Mouse (Mus musculus) neural tube, embryonic 13.5 days (tissue): ENCODE data around the gene Pcbp1. TPM values are rescaled to one million over a fixed set of nuclear protein-coding genes. Genes with fewer than 3 reads are reported as not detected.

Source experiments
- ATAC-seq: fragments of 200-750 bp; cut with Nextera tagmentation; 2 replicates; pipeline ENCODE4 v1.8.0; 2017; ENCODE audit warnings: low read depth, mild to moderate bottlenecking, moderate TSS enrichment, moderate library complexity
- H3K27ac ChIP-seq: fragments of 300-500 bp; sonication (generic); replicated peaks from 2 replicates; pipeline ENCODE4 v1.5.1; 2015; ENCODE audit warnings: moderate library complexity, mild to moderate bottlenecking, inconsistent platforms
- H3K27me3 ChIP-seq: fragments of 300-500 bp; sonication (generic); 2 replicates; pipeline ENCODE4 v1.6.1; 2015; ENCODE audit warnings: mild to moderate bottlenecking, inconsistent platforms
- H3K36me3 ChIP-seq: fragments of 300-500 bp; sonication (generic); 2 replicates; pipeline ENCODE4 v1.6.1; 2015; ENCODE audit warnings: mild to moderate bottlenecking, inconsistent platforms
- H3K4me1 ChIP-seq: fragments of 300-500 bp; sonication (generic); replicated peaks from 2 replicates; pipeline ENCODE4 v1.6.1; 2015; ENCODE audit warnings: inconsistent platforms
- H3K4me2 ChIP-seq: fragments of 300-500 bp; sonication (generic); 2 replicates; pipeline ENCODE4 v1.6.1; 2015; ENCODE audit warnings: inconsistent platforms, mild to moderate bottlenecking, moderate library complexity
- H3K4me3 ChIP-seq: fragments of 300-500 bp; sonication (generic); 2 replicates; pipeline ENCODE4 v1.5.1; 2015; ENCODE audit warnings: mild to moderate bottlenecking, inconsistent platforms
- H3K9ac ChIP-seq: fragments of 300-500 bp; sonication (generic); 2 replicates; pipeline ENCODE4 v1.6.1; 2015; ENCODE audit warnings: moderate library complexity, mild to moderate bottlenecking, inconsistent platforms
- H3K9me3 ChIP-seq: fragments of 300-500 bp; sonication (generic); 2 replicates; pipeline ENCODE4 v1.6.1; 2016; ENCODE audit warnings: inconsistent platforms
- WGBS: fragments of 180-500 bp; shearing (Covaris S2); methylation state at CpG from one replicate; pipeline ENCODE4 v1.1.7; 2015; 5-methylcytosine and 5-hydroxymethylcytosine counted together
- polyA plus RNA-seq: library from polyadenylated mRNA; unstranded; fragments of >200 nt; fragmentation: Nextera tagmentation; extraction: Ambion mirVana; gene quantifications from 2 replicates; pipeline ENCODE4 v1.2.1, GENCODE M21; 2015

Pcbp1 gene
- polyA plus RNA-seq, 1 experiment from 2014 or later = 435 TPM

DNA sequence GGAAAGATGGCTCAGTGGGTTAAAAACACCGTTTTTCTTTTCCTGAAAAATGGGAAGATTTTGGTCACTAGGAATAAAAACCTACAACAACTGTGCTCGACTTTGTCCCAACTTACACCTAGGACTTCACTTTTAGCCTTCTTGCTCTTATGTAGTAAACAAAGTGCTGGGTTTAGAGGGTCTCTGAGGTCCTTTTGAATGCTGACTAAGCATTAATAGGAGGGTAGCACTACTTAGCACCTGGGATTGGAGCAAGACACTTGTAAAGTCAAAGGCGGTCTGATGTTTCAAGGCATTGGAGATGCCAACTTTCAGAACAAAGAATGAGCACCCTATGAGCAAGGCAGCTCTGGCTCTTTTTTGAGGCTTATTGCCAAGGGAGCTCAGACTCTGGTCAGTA lies 17.7 kb upstream of the Pcbp1 start:
- 92% methylated on average over 3 of the region's 3 CpGs for WGBS
- ATAC-seq = no peak
- no peak overlapping the region for H3K4me3 ChIP-seq
- H3K27ac ChIP-seq = no peak overlapping the region
- H3K9ac ChIP-seq = no peak overlapping the region
- H3K4me1 ChIP-seq = no peaks in the 10 kb centered on the region
- peaks cover 83% of the 10 kb centered on the region for H3K36me3 ChIP-seq
- 0 out of 2 replicates have a peak, but pooled peaks cover 3% of the 10 kb centered on the region for H3K9me3 ChIP-seq
- H3K4me2 ChIP-seq = no peak overlapping the region
- no peaks in the 10 kb centered on the region for H3K27me3 ChIP-seq

DNA sequence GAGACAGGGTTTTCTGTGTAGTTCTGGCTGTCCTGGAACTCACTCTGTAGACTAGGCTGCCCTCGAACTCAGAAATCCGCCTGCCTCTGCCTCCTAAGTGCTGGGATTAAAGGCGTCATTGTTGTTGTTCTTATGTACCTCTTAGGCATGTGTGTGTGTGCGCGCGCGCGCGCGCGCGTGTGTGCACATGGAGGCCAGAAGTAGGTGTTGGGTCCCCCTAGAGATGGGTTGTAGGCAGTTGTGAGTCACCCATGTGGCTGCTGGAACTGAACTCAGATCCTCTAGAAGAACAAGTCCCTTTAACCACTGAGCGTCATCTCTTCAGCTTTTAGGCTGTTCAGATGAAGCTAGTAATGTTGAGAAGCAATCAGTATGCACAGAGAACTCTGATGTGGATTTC lies 16.9 kb upstream of the Pcbp1 start:
- H3K36me3 ChIP-seq = peaks cover 84% of the 10 kb centered on the region
- H3K27ac ChIP-seq = no peak overlapping the region
- no peaks in the 10 kb centered on the region for H3K4me1 ChIP-seq
- H3K4me3 ChIP-seq = no peak overlapping the region
- H3K9me3 ChIP-seq = 0 out of 2 replicates have a peak, but pooled peaks cover 3% of the 10 kb centered on the region
- WGBS = 97% methylated on average over 13 of the region's 13 CpGs
- H3K4me2 ChIP-seq = no peak overlapping the region
- H3K9ac ChIP-seq = no peak overlapping the region
- H3K27me3 ChIP-seq = no peaks in the 10 kb centered on the region
- ATAC-seq = no peak

DNA sequence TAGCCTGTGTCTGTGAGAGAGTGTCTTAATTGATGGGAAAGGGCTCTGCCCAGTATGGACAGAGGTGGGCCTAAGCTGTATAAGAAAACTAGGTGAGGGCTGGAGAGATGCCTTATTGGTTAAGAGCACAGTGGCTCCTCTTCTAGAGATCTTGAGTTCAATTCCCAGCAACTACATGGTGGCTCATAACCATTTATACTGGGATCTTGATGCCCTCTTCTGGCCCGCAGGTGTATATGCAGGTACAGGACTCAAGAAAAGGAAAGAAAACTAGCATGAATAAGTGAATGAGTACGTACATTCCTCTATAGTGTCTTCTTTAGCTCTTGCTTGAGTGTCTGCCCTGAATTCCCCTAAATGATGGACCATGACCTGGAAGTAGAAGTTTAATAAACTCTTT lies 15.5 kb upstream of the Pcbp1 start:
- Histone ChIP-seq H3K9ac (no peak overlapping the region), H3K9me3 (0 out of 2 replicates have a peak, but pooled peaks cover 3% of the 10 kb centered on the region), H3K4me1 (no peaks in the 10 kb centered on the region), H3K36me3 (peaks cover 83% of the 10 kb centered on the region), H3K27ac (no peak overlapping the region), H3K27me3 (no peaks in the 10 kb centered on the region), H3K4me2 (no peak overlapping the region), H3K4me3 (no peak overlapping the region)
- no peak for ATAC-seq
- 83% methylated on average over 2 of the region's 2 CpGs for WGBS

DNA sequence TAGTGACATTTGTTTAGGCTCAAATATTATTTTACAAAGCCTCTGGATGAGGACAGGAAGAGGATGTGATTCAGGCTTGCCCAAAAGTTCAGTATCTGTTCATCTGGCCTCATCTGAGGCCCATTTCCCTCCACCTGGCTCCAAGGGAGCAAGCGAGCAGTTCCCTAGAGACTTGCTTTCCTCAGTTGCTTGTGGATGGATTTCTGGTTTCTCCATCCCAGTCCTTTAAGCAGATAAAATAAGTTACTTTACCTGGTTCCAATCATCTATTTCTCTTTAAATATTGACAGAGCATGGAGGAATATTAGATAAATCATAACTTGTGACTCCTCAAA lies 2.3 kb upstream of the Pcbp1 start:
- Histone ChIP-seq H3K4me1 (peaks cover 13% of the 10 kb centered on the region), H3K9me3 (no peaks in the 10 kb centered on the region), H3K9ac (no peak overlapping the region), H3K36me3 (peaks cover 34% of the 10 kb centered on the region), H3K27ac (no peak overlapping the region), H3K27me3 (no peaks in the 10 kb centered on the region), H3K4me3 (no peak overlapping the region), H3K4me2 (peak overlapping the region; percentile 32; the same call in 1 of the 2 replicates)
- 91% methylated on average over 1 of the region's 1 CpGs for WGBS
- no peak for ATAC-seq

DNA sequence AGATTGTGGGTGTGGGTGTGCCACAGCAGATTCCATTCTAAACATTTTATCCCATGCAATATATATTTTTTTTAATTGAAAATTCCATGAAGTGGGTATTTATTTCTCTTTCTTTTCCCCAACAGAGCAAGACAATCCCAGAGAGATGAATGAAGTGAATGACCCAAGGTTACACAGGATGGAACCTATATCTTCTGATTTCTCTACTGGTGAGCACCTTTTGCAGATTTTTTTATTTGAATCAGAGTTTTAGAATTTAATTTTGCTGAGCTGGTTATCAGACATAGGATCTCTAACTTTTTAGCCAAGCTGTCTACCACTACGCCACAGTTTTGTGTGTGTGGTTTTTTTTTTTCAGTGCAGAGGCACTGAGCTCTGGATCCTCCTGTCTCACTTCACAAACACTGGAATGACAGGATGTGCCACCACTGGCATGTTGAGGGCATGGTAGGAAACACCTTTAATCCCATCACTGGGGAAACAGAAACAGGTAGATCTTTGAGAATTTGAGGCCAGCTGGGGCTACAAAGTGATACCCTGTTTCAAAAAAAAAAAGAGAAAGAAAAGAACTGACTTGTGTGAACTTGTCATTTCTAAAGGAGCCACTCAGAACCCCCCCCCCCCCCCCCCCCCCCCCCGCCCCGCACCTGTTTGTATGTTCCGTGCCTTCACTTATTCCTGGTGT lies 1.8 kb upstream of the Pcbp1 start:
- no peak for ATAC-seq
- H3K27ac ChIP-seq = peak overlapping the region; percentile 100
- peaks cover 19% of the 10 kb centered on the region for H3K4me1 ChIP-seq
- 76% methylated on average over 2 of the region's 4 CpGs for WGBS
- no peaks in the 10 kb centered on the region for H3K9me3 ChIP-seq
- H3K4me2 ChIP-seq = peak overlapping the region; percentile 98
- peaks cover 33% of the 10 kb centered on the region for H3K36me3 ChIP-seq
- H3K27me3 ChIP-seq = no peaks in the 10 kb centered on the region
- peak overlapping the region; percentile 99 for H3K9ac ChIP-seq
- H3K4me3 ChIP-seq = peak overlapping the region; percentile 74

DNA sequence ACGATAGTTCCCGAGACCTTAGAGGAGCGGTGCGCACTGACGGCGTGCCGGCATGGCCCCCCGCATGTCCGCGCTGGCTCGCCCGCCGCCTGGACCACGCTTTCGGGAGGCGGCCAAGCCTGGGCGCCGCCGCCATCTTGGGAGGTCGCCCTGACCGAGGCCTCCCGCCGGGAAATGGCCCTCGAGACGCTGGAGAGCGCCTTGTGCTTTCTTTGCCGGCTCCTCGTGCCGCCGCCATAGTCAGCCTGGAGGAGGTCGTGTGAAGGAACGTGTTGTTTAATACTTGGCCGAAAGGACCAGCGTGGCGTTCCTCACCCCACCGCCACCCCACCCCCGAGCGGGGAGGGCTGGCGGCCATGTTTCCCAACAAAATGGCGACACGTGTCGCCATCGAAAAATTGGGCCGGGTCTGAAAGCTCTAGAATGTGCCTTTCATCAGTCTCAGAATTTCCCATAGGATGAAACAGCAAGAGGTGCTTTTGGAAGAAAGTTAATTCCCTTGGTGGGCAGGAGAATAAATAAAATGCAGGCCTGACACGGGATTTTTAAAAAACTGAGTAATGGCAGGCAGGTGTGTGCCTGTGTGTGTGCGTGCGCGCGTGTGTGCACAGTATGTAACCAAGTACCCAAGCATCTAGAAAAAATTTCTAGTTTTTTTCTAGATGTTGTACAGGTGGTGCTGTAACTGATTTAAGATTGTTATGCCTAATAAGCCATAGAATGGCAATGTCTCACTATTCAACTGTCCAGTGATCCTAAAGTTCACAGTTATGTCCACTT lies 1.0 kb upstream of the Pcbp1 start:
- Histone ChIP-seq H3K9me3 (no peaks in the 10 kb centered on the region), H3K9ac (peak overlapping the region; percentile 99), H3K4me3 (peak overlapping the region; percentile 74), H3K27me3 (no peaks in the 10 kb centered on the region), H3K36me3 (peaks cover 27% of the 10 kb centered on the region), H3K4me1 (peaks cover 26% of the 10 kb centered on the region), H3K4me2 (peak overlapping the region; percentile 98), H3K27ac (peak overlapping the region; percentile 100)
- peak; percentile 78 for ATAC-seq
- 4% methylated on average over 49 of the region's 49 CpGs for WGBS

DNA sequence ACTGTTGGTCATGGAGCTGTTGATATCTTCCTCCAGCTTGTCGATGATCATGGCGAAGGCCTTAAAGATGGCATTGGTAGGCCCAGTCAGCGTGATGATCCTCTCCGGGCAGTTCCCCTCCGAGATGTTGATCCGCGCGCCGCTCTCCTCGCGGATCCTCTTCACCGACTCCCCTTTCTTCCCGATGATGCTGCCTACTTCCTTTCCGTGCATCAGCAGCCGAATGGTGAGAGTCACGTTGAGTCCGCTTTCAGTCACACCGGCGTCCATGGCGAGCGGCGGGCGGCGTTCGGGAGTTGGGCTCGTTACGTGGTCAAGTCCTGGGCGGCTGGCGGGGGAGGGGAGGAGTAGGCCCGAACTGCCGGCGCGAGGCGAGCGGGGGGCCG lies 482 bp downstream of the Pcbp1 start:
- Histone ChIP-seq H3K4me3 (peak overlapping the region; percentile 74), H3K4me2 (peak overlapping the region; percentile 98), H3K36me3 (peaks cover 27% of the 10 kb centered on the region), H3K9me3 (no peaks in the 10 kb centered on the region), H3K27me3 (no peaks in the 10 kb centered on the region), H3K4me1 (peaks cover 28% of the 10 kb centered on the region), H3K9ac (peak overlapping the region; percentile 99), H3K27ac (peak overlapping the region; percentile 100)
- ATAC-seq = peak; percentile 47
- 0% methylated on average over 24 of the region's 36 CpGs for WGBS

DNA sequence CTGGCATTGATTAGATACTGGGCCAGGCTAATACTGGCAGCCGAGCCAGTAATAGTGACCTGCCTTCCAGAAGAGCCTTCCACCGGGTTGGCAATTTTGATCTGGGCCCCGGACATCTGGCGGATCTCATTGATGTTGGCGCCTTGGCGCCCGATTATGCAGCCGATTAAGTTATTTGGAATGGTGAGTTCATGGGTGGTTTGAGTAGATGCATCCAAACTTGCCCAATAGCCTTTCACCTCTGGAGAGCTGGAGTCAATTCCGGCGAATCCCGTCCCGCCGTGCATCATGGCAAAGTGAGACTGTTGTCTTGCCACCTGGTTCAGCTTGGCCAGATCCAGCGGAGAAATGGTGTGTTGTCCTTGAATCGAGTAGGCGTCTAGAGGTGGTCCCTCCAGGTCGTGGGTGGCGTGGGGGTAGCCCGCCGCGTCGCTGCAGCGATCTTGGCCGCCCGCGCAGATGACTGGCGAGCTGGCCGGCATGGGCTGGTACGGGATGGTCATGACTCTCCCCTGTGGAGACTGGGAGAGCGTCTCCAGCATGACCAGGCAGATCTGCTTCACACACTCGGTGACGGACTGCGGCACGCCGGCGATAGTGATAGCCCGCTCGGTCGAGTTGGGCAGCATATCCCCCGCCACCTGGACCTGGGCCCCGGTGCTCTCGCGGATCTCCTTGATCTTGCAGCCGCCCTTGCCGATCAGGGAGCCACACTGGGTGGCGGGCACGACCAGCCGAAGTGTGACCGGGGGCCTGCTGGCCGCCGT lies 1.1 kb downstream of the Pcbp1 start:
- ATAC-seq = peak; percentile 10; the same call in 1 of the 2 replicates
- H3K9ac ChIP-seq = peak overlapping the region; percentile 99
- WGBS = under 1% methylated on average over 51 of the region's 51 CpGs
- peak overlapping the region; percentile 74 for H3K4me3 ChIP-seq
- H3K27me3 ChIP-seq = no peaks in the 10 kb centered on the region
- H3K9me3 ChIP-seq = no peaks in the 10 kb centered on the region
- peaks cover 28% of the 10 kb centered on the region for H3K4me1 ChIP-seq
- H3K4me2 ChIP-seq = peak overlapping the region; percentile 98
- H3K36me3 ChIP-seq = peaks cover 21% of the 10 kb centered on the region
- peak overlapping the region; percentile 100 for H3K27ac ChIP-seq

DNA sequence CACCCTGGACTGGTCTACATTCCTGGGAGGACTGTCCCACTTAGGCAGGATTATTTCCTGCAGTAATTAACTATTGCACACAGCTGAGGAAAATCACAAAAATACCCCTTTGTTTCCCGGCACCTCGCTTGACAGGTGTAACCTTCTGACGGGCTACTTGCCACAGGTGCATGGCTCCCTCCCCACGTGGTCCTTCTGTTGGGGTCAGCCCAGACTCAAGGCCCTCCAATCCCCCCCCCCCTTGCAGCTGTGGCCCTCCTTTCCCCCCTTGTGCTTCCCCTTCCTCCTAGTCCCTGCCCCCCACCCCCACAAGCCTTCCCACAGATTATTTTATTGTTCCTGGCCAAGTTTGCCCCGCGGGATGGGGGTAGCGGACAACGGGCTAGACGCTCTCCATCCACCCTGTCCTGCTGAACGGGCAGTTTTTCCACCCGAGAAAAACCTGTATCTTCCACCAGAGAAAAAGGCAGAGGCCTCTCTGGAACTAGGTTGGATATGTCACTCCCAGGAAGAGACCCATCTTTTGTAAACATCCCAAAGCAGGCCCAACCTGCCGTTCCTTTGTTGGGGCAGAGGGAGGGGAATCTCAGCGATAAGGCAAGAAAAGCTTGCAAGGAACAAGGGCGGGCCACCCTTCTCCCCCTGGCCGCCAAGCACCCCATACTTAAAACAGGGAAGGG lies 2.2 kb downstream of the Pcbp1 start:
- Histone ChIP-seq H3K36me3 (peaks cover 17% of the 10 kb centered on the region), H3K27me3 (no peaks in the 10 kb centered on the region), H3K27ac (peak overlapping the region; percentile 100), H3K4me1 (peaks cover 28% of the 10 kb centered on the region), H3K9me3 (no peaks in the 10 kb centered on the region), H3K4me2 (peak overlapping the region; percentile 98), H3K4me3 (peak overlapping the region; percentile 74), H3K9ac (peak overlapping the region; percentile 99)
- ATAC-seq = no peak
- WGBS = under 1% methylated on average over 15 of the region's 15 CpGs

DNA sequence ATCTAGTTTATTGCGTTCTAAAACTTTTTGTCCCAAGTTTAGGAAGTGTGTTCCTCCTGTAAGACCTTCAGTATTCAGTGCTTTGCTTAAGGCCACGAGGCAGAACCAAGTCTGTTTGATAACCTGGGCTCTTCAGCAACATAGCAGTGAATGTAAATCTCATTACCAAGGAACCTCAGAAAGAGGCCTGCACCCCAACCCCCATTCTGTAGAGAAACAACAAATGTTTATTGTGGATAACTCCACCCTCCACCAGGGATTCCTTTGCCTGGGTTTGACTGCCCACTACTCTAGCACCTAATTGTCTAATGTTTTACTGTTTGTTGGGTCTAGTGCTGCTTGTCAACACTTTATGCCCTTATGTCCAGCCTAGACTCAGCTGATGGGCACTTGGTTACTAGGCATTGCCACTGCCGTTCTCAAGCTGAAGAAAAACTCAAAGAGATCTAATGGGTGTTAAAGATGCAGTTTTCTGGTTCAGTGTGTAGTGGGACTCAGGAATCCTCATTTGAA lies 2.8 kb downstream of the Pcbp1 start:
- peak overlapping the region; percentile 100 for H3K27ac ChIP-seq
- WGBS = 35% methylated on average over 3 of the region's 3 CpGs
- H3K4me2 ChIP-seq = peak overlapping the region; percentile 98
- H3K9ac ChIP-seq = peak overlapping the region; percentile 99
- no peaks in the 10 kb centered on the region for H3K27me3 ChIP-seq
- no peaks in the 10 kb centered on the region for H3K9me3 ChIP-seq
- peak overlapping the region; percentile 74 for H3K4me3 ChIP-seq
- peaks cover 17% of the 10 kb centered on the region for H3K36me3 ChIP-seq
- ATAC-seq = no peak
- peaks cover 25% of the 10 kb centered on the region for H3K4me1 ChIP-seq
